Mouse (Mus musculus): ENCODE results near the gene Cox4i2.

Cox4i2 gene

GRCm38 (mm10) chr2:152800762-152801113, 46.8 kb downstream of the Cox4i2 start:
- DNase-seq (ENCODE audit: low spot score in 2 of 2) = no peak

- no peak for DNase-seq (ENCODE audit: low spot score in 2 of 2)
These were observed 48.3 kb downstream of the Cox4i2 start for GRCm38 (mm10) chr2:152802303-152802702.

GRCm38 (mm10) chr2:152803081-152803480, 49.1 kb downstream of the Cox4i2 start:
- no peak for DNase-seq (ENCODE audit: low spot score in 2 of 2)

DNA sequence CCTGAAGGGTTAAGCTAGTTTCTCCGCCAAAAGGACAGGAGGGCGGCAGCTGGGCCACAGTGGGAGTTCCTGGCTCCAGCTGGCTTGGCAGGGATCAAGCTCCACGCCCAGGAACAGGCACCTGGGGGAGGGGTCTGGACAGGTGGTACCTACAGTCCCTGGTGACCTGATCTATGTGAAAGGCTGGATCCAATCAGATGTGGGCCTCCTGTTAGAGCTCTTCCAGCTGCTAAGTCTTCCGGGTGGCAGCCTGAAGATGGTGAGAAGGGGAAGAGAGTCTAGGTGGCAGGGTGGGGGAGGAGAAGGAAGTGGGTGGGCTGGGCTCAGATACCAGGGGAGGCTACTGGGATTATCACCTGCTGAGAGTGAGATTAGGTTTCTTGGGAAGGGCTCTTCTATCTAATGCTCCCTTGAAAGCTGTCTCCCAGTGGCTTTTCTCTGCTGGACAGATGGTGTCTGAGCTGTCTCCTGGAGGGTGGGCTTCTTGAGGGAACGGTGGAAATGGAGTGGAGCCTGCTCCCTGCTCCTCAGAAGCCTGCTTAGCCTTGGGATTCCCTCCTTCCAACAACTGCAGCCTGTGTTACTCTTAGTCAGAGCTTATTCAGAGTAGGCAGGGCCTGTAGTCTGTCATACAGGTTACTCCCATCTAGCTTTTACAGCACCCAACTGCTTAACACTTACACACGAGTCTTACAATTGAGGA, 50.6 kb downstream of the Cox4i2 start:
- no peak for DNase-seq (ENCODE audit: low spot score in 2 of 2)

DNA sequence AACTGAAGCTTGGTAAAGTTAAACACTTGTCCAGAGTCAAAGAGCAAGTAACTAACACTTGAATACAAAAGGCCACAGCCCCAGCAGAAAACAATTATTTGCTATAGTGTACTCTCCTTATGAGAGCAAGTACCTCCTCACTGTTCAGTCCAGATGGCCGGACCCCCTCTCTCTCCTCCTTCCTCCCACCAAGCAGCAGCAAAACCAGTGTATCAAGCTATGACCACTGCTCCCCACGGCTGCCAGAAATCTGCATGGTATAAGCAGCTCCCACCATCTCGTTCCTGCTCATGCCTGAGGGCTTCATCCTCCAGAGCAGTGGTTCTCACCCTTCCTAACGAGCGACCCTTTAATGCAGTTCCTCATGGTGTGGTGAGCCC, 51.1 kb downstream of the Cox4i2 start:
- DNase-seq (ENCODE audit: low spot score in 2 of 2) = no peak

DNA sequence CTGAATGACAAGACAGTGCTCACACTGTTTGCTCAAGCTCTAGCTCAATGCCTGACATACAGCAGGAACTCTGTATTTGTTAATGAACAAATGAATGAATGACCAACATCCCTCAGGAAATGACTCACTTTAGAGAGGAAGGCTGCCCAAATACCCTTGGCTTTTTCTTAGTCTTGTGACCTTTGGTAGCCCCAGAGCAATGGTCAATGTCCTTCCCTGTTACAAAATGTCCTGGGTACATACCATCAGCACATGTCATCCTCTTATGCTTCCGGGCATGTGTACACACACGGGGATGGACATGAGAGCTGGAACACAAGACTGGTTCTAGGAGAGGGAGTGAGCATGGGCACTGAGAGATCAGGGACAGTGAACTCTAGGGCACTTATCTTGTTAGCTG, 52.1 kb downstream of the Cox4i2 start:
- no peak for DNase-seq (ENCODE audit: low spot score in 2 of 2)

DNA sequence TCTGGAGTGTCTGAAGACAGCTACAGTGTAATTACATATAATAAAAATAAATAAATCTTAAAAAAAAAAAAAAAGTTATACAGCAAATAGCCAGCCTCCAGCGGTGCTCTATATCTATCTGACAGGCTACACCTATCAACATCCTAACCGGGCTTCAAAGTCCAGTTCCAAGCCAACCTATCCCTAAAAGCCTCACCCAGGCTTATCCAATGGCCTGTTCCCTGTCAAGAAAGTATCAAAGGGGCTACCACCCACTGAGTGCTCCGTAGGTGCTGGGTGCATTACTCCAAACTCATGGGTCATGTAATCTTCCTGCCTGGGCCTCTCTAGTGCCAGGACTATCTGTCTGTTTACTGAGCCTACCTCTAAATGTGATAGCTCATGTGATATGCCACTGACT, 54.2 kb downstream of the Cox4i2 start:
- no peak for DNase-seq (ENCODE audit: low spot score in 2 of 2)

- no peak for DNase-seq (ENCODE audit: low spot score in 2 of 2)
These were observed 56.4 kb downstream of the Cox4i2 start for GRCm38 (mm10) chr2:152810158-152810941.

DNA sequence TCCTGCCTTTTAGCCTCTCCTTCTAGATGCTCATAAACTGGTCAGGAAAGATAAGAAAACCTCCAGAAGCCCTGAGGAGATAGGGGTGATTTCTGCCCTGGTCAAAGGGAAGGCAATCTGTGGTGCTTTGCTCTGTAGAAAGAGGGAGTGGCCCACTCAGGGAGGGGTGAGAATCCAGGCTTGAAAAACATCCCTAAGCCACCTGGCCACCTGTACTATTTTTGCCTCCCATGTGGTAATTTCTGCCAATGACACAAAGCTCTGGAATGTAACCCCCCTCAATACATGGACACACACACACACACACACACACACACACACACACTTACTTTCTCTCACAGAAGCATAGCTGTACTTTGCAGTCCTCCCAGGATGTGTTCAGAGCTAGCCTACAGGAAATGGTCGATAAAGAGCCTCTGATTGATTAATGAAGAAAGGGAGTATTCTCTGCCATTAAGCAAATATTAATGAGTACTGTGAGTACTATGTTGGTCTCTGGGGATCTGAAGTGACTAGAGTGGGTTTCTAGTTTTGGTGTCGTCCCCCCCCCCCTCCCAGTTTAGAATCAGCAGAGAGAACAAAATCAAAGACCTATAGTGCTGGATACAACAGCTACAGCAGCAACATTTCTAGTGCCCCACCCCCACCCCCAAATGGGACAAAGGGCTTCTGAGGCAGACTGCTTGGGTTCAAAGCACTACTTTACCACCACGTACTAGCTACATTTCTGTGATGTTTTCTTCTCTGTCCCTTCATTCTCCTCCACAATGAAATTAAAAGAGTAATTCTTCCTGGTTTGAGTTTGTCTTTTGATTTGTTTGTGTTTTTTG, 57.6 kb downstream of the Cox4i2 start:
- no peak for DNase-seq (ENCODE audit: low spot score in 2 of 2)

DNA sequence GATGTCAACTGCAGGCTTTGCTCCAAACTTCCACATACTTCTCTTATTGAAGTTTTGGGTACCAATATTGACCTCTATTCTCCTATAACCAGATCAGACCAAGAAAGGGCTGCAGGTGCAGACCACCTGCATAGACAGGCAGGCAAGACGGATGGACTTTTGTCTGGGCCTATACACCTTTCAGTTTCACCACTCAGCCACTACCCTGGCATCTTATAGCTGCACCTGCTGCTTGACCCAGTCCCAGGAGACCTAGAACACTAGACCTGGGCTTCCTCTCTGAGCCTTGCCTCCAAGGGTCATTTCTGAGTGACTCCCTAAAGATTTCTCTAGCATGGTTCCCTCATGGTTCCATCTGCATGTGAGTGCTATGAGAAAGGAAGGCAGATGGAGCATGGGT, 59.3 kb downstream of the Cox4i2 start:
- no peak for DNase-seq (ENCODE audit: low spot score in 2 of 2)

- DNase-seq (ENCODE audit: low spot score in 2 of 2) = no peak
These were observed 60.4 kb downstream of the Cox4i2 start for GRCm38 (mm10) chr2:152814213-152814874.
